Mouse (Mus musculus) urinary bladder, postnatal 36 days (tissue): ENCODE measurements at regions not wholly inside any gene's neighbourhood (a gene's known extent, or its start where the extent isn't known, plus 50 kb on each side); places are given as distances from the start of the nearest gene placed in this dataset.

Experiments used
- DNase-seq, 2 experiments: peaks; one replicate each; pipeline ENCODE4 v3.0.0; 2022; ENCODE audit warnings: low spot score in 2 of 2, mixed read lengths in 1 of 2

GRCm38 (mm10) chr8:12503344-12503743 is 69.5 kb upstream of the Spaca7 start:
- DNase-seq = no peak

DNA sequence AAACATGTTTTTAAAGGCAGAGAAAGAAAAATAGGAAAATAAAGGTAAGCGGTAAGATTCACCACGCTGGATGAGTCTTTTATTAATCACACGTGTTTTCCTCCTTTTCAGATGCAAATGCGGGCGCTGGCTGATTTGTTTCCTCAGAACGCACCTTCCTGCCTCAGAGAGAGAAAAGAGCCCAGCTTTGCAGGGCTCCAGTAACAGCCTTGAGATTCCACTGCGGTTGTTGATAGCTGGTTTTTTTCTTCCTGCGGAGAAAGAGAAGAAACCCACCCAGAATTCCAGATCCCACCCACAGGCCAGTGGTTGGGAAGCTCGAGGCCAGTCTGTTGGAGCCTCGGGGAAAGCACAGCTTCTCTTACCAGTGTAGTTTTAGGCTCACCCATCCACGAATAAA is 68.6 kb upstream of the Spaca7 start:
- DNase-seq = no peak

- no peak for DNase-seq
Measured at GRCm38 (mm10) chr8:12504777-12505176, 68.1 kb upstream of the Spaca7 start.

DNA sequence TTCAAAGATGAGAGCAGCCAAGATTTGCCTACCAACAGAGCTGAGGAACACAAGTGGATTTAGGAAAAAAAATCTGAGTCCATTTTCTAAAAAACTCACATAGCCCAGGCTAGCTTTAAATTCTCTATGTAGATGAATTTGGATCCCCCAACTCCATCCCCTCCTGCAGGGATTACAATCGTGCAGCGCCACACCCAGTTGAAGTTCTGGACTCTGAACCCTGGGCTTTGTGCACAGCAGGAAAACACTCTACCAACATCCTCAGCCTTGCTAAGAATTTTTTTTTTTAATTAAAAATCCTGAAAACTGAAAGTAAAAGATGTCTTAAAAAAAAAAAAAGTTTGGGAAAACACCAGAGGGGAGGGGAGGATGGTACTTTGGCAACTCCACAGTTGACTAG is 62.6 kb upstream of the Spaca7 start:
- no peak for DNase-seq

- DNase-seq = peak; percentile 23 to 33
Measured at GRCm38 (mm10) chr8:12513042-12513441, 59.8 kb upstream of the Spaca7 start.

DNA sequence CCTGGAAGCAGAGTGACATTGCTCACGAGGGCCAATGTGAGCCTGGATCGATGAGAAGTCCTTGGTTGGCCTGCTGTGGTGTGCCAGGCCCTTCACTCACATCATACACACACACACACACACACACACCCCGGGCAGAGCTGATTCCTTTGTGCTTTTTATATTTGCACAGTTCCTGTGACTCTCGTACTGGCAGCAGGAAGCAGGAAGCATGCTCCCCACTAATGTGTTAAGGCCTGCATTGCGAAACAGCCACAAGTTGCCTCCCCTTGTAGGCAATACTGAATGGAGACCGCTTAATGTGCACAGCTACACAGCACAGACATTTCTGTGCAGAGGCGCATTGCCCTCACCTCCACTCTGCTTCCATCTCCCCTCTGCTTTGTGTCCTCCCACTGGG is 58.7 kb upstream of the Spaca7 start:
- DNase-seq = no peak

DNA sequence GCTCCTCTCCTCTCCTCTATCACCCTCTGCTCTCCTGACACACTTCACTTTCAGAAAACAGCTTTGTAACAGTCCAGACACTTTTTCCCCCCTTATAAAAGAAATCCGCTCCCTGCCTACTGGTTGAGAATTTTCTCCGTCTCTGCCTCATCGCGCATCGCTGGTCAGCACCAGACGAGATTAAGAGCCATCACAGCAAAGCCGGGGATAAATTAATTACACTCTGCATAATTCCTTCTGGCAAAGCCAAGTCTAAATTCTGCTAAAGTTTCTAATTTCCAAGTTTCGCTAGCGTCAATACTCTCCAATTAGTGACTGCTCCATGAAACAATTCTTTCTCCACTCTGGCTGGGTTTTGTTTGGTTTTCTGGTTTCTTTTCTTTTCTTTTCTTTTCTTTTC is 51.2 kb upstream of the Spaca7 start:
- DNase-seq = no peak
